Mouse (Mus musculus) spleen, adult 10 weeks (tissue): ENCODE measurements around the gene Phgdh. TPM values are rescaled to one million over a fixed set of nuclear protein-coding genes. Genes with fewer than 3 reads are reported as not detected.

Source experiments
- polyA plus RNA-seq: library from polyadenylated mRNA; stranded (reverse); fragments of 350-450 nt; fragmentation: Illumina TruSeq; extraction: RNeasy Lipid Tissue Mini Kit (QIAGEN cat#74804); gene quantifications from one replicate; pipeline ENCODE4 v1.2.3, GENCODE M21; 2015; ENCODE audit warnings: low replicate concordance; ENCODE audit not compliant: insufficient read depth

Gene Phgdh
- 27.4 TPM for polyA plus RNA-seq

DNA sequence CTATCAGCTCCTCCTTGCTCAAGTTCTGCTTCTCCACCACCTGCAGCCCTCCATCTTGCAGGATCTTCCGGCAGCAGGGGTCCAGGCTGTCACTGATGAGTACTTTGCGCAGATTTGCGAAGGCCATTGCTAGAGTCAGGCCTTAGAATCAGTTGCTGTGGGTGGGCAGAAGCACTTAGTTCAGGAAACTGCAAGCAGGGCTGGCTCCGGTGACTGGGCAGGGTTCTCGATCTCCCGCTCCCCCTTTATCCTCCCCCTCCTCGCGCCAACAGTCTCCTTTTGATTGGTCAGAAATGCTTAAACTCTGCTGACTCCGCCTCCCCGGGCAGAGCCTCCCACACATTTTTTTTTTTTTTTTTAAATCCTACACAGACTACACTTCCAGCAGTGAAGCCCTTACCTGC lies at the start of gene Phgdh:
Gene Phgdh, minus strand, starts transcription at position 285 of the 404 bp plus-strand sequence.

DNA sequence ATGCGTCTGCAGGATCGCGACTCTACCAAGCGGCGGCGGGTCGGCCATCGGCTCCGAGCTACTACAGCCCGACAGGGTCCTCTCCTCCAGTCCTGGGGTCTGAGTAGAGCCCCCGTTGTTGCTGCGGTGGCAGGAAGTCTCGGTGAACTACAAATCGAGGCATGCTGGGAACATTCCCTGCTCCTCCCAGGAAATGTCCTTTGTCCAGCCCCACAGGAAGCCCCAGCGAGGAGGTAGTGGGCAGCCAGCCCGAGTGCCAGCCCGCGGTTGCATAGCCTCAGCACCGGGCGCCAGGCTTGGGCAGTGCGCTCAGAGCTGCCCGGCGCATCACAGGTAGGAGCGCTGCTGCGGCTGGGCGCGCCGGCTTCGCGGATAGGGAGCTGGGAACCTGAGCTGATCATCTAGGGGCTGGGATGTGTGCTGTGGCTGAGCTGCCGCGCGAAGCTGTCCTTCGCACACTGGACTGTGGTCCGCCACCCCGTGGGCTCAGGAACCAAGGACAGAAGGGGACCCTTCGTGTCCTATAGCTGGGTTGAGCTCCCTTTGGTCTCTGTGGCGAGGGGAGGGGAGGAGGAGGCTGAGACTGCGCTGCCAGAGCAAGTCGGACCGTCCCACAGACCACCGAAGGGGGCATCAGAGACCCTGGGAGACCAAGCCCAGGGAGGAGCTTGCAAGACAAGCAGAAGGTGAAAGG lies 42.6 kb upstream of the Phgdh start, which contains the start of gene Zfp697:
Gene Zfp697, plus strand, starts transcription at position 216 of the 694 bp plus-strand sequence.

GRCm38 (mm10) chr3:98280204-98280932 lies 59.4 kb downstream of the Phgdh start, which contains the start of gene Hmgcs2:
Gene Hmgcs2, plus strand, starts transcription at chr3:98280435.

Other genes with a start within 250 kb of the Phgdh start
- gene Adam30, start 179.4 kb downstream of the Phgdh start, polyA plus RNA-seq = 0.25 TPM
- gene Reg4, start 117.8 kb downstream of the Phgdh start, polyA plus RNA-seq = not detected
- gene Hmgcs2, start 59.6 kb downstream of the Phgdh start, polyA plus RNA-seq = 39.3 TPM
- 1.3 TPM for gene Zfp697, start 42.5 kb upstream of the Phgdh start, polyA plus RNA-seq
- gene Gm4450, start 117.1 kb upstream of the Phgdh start, polyA plus RNA-seq = not detected
- not detected for gene Hsd3b4, start 170.5 kb upstream of the Phgdh start, polyA plus RNA-seq
- gene Gm10681, start 248.8 kb upstream of the Phgdh start, polyA plus RNA-seq = not detected